Mouse (Mus musculus) adrenal gland, adult 18-20 months (tissue): ENCODE measurements at regions not wholly inside any gene's neighbourhood (a gene's known extent, or its start where the extent isn't known, plus 50 kb on each side); places are given as distances from the start of the nearest gene placed in this dataset.
A peak's percentile ranks its signal among the peaks of the same experiment; 100 is the strongest.

Experiments
- DNase-seq, 2 experiments: peaks; one replicate each; pipeline ENCODE4 v3.0.0; 2021 to 2022; ENCODE audit warnings: low spot score in 2 of 2

DNA sequence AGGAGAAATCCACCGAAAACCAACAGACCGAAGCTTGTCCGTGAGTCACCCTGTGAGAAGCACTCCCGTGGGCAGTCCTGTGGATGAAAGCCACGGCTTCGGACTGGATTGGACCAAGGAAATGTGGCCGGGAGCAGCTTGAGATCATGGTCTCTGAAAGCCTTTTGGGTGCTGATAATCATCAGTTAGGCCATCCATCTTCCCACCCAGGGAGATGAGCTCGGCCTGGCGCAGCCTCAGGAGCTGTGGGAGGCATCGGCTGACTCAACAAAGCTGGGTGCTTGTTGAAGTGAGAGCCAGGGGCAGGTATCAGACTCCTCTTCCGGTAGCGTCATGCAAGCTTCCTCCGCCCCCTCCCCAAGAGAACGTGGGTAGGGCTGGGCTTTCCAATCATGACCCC, 582.2 kb upstream of the Gm19410 start:
- DNase-seq, result no peak

DNA sequence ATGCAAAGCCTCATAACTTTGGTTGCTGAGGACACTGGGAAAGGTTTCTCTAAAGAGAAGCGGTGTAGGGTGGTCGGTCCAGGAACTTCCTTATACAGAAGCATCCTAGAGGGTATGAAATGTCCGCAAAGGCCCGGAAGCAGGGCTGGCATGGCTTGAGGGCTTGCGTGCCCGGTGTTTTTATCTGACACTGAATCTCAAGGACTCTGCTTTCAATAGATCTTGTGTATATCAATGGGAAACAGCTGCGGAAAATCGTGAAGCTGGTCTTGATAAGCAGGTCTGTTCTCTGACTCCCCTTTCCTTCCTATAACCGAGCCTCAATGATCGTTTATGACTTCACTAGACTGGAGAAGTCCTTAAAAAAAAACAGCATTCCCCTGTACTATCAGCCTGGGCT, 580.4 kb upstream of the Gm19410 start:
- no peak for DNase-seq

DNA sequence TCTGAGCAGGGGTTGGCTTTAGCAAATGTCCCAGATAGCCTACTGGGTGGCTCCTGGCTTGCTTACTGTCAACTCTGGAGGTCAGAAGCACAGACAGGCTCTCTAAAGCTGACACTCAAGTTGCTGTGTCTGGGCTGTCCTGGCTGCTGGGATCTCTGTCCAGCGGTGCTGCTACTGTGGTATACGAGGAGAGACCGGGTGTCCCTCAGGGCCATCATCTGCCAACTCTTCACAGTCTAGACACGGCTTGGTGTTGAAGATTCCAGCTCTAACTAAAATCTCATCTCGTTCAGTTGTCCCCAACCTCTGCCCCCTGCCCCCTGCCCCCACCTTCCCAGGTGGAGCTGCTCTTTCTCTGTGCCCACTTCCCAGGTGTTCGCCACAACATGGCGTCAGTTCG, 577.1 kb upstream of the Gm19410 start:
- DNase-seq, result no peak

DNA sequence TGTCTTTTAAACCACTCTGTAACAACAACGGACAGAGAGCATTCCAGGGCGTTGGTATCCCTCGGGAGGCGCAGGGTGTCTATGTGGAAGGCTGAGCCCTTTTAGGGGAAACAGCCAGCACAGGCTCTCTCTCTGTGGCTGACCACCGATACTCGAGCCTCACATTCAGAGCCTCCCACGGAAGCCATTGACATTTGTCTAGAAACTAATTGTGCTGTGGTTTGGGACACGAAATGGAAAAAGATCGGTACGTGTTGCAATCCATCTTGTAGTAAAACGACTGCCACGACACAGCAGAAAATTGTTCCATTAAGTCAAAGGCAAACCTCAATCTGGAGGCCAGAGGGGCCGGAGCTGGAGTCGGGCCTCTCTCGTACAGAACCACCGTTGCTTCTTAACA, 575.9 kb upstream of the Gm19410 start:
- no peak for DNase-seq

DNA sequence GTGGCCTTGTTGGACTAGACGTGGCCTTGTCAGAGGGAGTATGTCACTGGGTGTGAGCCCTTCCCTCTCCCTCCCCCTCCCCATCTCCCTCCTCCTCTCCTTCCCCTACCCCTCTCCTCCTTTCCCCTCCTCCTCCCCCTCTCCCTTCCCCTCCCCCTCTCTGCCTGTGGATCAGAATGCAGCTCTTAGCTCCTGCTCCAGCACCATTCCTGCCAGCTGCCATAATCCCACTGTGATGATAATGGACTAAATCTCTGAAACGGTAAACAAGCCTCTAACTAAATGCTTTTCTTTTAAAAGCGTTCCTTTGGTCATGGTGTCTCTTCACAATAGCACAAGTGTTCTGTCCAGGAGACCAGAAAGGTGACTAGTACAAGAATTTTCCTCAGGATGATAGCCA, 573.1 kb upstream of the Gm19410 start:
- DNase-seq, result no peak

DNA sequence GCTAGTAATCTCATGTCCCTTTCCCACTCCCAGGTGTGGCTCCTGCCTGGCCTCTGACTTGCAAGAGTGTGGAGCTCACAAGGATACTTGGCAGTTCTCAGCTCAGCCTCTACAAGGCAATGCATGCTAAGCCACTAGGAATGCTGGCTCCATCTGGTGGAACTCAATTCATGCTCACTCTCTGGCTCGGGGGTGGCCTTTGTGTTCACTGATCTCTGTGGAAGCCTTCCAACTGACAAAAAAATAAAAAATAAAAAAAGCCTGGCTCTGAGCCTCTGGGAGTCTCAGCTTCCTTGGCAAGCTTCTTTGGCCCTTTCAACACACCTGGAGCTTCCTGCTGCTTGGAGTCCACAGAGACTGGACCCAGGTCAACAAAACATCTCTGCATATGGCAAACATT, 571.8 kb upstream of the Gm19410 start:
- DNase-seq, result no peak

DNA sequence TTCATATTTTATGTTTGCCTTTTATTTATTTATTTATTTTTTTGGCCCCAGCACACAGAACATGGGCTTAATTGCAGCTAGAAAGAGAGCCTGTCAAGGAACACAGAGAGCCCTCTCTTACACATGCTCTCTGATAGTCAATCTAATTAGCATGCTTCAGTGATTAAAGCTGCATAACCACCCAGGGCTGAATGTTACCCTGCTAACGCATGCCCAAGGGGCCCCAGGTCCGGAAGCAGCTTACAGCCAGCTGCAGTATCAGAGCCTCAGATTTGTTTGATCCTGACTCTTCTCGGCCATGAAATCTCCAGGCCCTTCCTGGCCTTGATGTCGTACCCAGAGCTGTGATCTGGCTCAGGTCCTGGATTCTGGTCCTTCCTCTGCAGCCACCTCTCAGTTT, 569.4 kb upstream of the Gm19410 start:
- no peak for DNase-seq

DNA sequence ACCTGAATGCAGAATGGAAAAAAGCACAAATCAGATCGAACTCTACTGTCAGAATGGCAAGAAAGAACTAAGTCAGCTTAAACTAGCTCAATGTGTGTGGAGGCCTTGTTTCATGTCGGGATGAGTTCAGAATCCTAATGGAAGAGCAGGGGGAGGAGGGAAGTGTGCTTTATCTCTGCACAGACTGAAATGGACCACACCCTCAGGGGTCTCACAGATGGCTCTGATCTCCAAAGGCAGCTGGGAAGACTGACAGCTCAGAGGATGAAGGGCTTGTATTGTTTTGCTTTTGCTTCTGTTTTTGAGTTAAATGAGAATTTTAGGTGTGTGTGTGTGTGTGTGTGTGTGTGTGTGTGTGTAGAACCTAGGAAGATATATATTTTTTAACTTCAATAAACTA, 566.8 kb upstream of the Gm19410 start:
- no peak for DNase-seq

DNA sequence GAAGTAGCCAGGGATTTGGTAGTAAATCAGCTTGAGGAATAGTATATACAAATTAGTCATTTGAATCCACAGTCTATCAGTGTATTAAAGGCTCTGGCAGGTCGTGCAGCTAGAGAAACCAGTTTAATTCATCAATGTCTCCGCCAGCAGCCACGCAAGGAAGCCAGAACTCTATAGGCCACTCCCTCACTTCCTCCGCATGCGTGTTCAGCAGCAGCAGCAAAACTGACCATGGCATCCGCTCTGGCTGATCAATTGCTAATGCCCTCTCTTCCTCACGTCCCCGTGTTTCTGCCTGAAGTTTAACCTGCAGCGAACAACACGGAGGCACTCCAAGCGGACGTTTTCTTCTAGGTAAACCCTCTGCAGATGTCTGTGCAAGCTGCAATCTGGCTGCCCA, 564.2 kb upstream of the Gm19410 start:
- DNase-seq, result no peak

DNA sequence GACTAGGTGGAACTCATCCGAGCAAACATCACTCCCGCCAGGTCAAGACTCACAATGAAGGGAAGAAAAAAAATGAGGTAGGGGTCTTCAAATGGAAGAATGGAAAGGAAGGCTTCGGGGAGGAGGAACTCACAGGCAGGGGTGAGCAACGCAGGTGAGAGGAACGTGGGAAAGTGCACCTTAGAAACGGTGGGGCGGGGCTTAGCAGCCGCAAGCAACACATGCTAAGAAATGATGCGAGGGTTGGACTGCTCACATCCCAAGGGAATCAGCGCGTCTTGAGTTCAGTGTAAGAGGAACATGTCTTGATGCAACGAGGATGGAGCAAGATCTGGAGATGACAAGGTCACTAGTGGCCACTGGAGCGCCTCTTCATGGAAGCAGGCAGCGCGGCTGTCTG, 560.6 kb upstream of the Gm19410 start:
- no peak for DNase-seq

DNA sequence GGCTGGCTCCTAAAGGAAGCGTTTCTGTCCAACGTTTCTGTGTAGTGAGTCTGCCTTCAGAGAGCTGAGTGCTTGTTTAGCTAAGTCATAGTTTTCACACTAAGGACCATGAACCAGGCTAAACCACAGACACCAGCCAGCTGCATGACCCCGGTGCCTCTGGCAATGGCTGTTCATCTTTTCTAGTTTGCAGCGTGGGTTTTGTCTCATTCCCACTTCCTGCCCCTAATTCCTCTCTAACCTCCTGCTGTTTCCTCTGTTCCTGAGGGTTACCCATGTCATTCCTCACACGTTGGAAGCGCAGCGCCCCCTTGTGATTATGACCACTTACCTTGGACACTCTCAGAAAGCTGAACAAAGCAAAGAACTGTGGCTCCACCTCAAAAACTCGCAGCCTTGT, 560.1 kb upstream of the Gm19410 start:
- peak; percentile 44 to 48 for DNase-seq

DNA sequence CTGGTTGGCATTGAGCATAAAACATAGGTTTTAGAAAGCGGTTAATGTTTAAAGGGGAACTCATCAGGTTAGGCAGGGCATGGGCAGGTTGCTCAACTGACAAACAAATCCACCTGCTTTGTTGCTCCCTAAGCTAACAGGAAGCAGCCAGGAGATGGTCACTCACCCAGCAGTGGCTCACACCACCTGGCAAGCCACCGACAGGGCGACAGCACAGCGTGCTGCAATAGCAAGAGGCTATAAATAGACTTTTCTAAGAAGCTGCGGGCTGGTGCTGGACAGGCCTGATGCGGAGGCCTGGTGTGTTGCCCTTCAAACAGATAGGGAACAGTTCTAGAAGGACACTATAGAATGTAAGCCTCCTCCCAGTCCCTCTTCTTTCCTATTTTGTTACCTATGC, 559.3 kb upstream of the Gm19410 start:
- no peak for DNase-seq

DNA sequence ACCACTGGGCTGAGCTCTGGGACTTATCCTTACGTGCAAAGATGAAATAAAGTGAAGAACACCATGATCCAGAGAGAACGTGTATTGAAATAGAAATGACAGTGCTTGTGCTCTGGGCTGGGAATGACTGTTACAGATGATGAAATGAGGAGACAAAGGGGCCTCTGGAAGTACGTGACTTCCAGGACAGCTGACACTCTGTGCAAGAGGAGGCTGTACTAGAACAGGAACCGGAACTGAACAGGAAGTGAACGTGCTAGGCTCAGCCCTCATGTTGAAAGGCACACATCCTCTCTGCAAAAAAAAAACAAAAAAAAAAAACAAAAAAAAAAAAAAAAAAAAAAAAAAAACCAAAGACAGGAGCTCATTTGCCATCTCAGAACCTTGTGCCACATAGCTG, 557.2 kb upstream of the Gm19410 start:
- DNase-seq, result no peak

DNA sequence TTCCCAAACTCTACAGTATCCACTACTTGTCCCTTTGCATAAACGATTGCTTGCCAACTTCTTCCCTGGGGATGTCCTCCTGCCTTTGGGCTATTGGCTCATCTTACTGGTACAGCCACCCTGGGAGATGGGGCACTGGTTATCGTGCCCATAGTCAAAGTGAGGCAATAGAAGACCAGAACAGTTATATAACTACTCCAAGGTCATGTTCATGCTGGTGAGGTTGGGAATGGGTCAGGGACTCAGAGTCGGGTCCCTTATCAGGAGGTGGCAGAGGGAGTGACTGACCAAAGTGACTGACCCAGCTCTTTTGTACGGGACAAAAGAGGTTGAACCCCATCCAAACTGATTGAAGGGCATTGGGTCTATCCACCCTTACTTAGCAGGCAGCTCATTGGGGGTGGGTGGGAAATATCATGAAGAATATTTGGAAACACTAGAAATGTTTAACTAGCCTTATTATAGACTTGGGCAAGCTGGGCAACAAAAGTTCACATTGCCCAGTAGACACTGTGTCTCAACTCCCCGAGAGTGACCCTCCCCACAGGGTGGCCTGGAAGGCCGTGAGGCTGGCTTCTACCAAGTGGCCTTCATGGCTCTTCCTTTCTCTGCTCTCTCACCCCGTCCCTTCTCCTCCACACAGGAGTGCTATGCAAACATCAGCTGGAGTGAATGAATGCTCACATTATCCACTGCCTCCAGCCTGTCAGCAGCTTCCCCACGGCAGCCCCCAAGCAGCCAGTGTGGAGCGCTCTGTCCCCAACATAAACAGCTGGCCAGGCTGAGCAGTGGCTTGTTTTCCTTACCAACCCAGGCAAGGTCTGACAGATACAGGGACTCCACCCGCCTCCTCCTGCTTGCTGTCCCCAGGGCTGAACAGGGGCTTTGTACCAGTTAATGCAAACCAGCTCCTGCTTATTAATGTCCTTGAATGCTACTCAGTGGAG, 553.8 kb upstream of the Gm19410 start:
- no peak for DNase-seq

DNA sequence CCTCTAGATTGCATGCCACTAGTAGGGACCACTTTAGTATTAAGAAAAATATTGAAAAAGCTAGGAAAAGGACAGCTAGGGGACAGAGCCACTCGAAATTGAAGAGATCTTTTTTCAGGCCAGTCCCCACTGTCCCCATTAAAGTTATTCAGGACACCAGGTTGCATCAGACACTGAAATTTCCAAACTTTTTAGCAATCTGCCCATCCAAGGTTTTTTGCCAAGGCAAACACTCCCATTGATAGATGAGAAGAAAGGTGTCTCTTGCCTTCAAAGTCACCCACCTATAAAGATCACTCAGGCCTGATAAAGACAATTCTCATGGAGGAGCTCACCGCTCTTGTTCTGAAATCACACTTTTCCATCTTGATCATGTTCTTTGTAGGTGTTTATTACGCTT, 552.1 kb upstream of the Gm19410 start:
- DNase-seq, result no peak

DNA sequence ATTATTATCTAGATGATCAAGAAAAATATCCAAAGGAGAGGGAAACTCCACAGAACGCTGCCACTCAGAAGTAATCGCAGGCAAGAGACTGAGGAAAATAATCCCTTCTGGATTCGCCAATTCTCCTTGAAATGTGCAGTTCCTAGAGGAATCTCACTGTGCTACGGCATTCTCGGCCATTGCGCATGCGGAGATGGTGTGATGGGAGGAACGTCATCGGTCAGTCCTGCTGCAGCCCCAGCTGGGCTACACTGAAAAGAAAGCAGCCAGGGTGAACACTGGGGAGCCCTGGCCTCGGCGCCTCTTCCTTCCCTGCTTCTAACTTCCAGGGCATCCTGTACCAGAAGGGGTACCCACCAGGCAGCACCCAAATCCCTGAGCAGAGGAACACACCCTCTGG, 548.0 kb upstream of the Gm19410 start:
- DNase-seq, result no peak

DNA sequence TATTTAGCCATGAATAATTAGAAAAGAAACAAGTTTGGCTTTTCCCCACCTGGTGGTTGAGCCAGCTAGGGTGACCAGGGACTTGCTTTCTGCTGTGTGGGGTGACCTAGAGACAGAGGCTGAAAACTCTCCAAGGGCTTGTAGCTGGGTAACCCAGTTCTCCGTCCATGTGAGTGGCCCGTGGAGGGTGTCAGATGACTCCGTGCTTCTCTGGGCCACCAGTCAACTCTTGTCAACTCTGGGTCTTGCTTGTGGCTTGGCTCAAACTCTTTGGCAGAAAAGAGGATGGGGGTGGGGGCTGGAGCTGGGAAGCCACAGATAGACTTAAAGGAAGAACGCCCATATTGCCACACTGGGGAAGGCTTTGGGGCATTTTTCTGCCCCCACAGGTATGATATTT, 547.3 kb upstream of the Gm19410 start:
- DNase-seq, result no peak

DNA sequence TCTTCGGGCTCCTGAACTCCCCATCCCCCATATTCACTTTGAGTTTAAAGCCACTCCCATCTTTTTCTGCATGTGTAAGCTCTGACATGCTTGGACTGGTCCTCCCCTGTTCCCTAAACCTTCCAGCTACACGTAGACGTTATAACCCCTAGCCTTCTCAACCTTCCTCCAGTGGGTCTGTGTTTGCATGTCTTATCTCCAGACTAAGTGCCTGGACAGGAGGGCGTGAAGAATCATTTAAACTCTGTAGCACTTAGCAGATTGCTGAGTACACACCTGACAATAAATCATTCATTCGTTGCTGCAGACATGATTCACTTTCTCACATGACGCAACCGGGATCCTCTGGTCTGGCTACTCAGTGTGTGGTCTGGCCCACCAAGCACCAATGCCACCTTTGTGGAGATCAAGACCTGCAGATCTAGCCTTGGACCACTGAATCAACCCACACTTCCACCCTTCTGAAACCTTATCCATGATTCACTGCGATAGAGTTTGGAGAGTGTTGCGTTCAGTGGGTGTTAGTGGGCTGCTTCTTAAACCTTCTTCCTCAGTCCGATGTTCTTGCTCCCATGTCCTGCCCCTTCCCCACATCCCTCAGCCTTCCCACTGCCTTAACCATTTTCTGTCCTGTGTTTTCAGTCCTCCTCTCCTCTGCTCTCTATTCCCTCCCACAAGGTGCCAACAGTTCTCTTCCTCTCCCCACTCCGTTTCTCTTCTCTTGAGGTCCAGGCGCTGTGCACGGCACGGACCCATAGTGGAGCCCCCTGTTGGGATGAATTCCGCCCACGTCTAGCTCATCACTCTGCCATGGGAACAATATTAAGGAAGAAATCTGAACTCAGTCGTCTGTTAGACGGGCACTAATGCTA, 541.3 kb upstream of the Gm19410 start:
- no peak for DNase-seq

DNA sequence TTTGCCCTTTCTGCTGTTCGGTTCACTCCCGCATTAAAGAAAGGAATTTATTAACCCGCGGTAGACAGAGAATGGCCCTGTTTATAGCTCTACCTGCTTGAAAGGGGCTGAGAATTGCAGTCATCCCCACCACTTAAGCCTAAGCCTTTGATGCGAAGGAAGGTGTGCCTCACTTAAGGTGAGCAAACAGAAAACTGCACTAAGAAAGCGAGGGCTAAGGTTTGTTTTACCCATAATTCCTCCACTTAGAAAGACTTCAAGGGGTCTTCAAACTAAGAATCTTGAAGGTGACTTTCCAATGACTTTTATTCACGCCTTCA, 540.7 kb upstream of the Gm19410 start:
- no peak for DNase-seq

DNA sequence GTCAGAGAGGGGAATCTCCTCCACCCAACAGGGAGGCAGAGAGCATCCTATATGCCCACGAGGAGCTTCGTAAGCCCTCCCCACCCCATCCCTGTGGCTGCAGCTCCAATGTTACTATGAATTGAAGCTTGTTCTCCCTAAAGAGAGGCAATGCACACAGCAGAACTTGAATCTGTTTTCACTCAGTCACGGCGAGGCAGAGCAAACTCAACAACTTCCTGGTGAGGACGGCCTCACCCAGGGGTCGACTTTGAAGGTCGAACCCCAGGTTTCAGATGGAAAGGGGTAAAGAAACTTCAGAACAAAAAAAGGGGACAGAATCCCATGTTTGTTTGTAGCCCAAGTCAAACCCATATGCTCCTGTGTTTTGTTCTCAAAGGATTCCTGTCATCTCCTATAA, 538.5 kb upstream of the Gm19410 start:
- no peak for DNase-seq

DNA sequence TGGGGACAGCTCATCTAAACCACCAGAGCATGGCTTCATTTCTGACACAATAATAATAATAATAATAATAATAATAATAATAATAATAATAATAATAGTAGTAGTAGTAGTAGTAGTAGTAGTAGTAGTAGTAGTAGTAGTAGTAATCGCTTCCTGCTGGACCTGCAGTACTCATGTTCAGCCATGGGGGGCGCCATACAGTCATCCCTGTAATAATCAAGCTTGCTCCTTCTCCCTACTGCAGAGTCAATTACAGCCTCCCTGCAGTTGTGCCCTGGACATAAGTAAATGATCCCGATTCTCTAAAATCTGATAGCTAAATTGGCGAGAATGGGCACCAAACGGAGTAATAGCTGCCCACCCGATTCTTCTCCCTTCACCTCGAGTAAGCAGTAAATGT, 537.1 kb upstream of the Gm19410 start:
- no peak for DNase-seq

DNA sequence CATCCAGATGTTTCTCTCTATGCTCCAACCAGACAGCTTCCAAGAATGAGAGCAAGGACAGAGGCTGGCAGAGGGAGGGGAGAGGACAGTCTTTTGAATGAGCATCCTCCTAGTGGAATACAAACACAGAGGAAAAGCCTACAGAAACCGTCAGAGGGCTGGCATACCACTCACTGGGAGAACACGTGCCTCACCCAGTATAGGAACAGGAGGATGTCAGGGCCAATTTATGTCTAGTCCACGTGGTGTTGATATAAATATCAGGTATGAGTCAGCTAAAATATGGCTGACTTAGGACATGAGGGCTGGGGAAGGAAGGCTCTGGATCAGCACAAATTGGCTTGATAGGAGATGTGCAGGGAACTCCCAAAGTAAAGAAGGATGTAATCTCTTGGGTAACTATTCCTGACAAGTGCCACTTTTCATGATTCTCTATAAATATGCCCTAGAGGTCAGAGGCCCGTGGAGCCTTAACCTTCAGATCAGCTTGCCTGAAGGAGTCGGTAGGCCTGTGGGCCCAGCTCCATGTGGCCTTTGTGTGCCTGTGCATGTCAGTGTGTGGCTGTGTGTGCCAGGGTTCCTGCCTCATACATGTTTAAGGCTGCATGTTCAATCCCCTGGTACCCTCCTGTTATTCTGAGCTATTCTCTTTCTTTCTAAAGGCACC, 531.9 kb upstream of the Gm19410 start:
- DNase-seq, result no peak
